Mouse (Mus musculus): Measurements from ENCODE around the gene Olfr1431. TPM values are rescaled to one million over a fixed set of nuclear protein-coding genes. Genes with fewer than 3 reads are reported as not detected.
"Not testable (repeated sequence)": the region's sequence is repeated elsewhere in the genome, so short reads cannot be mapped to it uniquely, and the experiment has no call there.

The Olfr1431 gene
- 1 to 10 TPM in 2 of 26 experiments, under 1 TPM in 14, not detected in 10; 0.21 to 1.2 (median 0.52) TPM for total RNA-seq (2018; cell fraction: chromatin; rRNA removed)
- under 1 TPM in 1 of 26 experiments, not detected in 25; 0.06 TPM for total RNA-seq (2018; cell fraction: cytosol; rRNA removed)
- 1 to 10 TPM in 1 of 26 experiments, under 1 TPM in 7, not detected in 18; 0.26 to 1.4 (median 0.40) TPM for total RNA-seq (2018; cell fraction: nucleus; rRNA removed)
- polyA plus RNA-seq (2018), result 0.06 TPM in 1 of 3 replicates, not detected in the others

GRCm38 (mm10) chr19:12200334-12200733 lies at the start of gene Olfr1431:
TSS of gene Olfr1431 (plus strand) at chr19:12200634.
- Histone ChIP-seq H3K27ac (no peak within 1 kb of the TSS), H3K4me3 (ENCODE audit: inconsistent target) (no peak within 1 kb of the TSS), H3K79me2 (ENCODE audit: inconsistent target) (no peaks in the 10 kb centered on the region), H3K36me3 (ENCODE audit: inconsistent target) (no peaks in the 10 kb centered on the region)
- 87% methylated on average over 1 of the region's 1 CpGs for WGBS (ENCODE audit: missing documents)

GRCm38 (mm10) chr19:12170062-12170599 lies 30.3 kb upstream of the Olfr1431 start, which contains the start of gene Olfr1555-ps1:
TSS of gene Olfr1555-ps1 (minus strand) at chr19:12170112.
- H3K27ac ChIP-seq; H3K79me2 ChIP-seq (ENCODE audit: inconsistent target); H3K36me3 ChIP-seq (ENCODE audit: inconsistent target); H3K4me3 ChIP-seq (ENCODE audit: inconsistent target): not testable (repeated sequence)
- WGBS (ENCODE audit: missing documents), result 17% methylated on average over 1 of the region's 1 CpGs

DNA sequence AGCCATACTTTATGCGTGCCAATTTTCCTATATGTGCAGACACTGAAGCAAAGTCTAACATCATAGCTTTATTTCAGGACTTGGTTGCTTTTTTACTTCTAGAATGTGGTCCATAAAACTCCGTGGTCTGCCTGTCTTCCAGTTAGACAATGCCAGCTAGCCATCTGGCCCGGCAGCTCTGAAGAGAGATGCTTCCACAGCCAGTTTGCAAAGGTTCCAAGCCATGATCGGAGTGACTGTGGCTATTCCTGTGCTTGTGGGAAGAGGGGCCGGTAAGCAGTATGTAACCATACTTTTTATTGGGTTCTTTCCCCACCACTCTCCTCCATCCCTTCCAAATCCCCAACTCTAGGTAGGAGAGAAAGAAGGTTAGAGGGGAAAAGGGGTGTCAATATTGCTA lies 25.0 kb upstream of the Olfr1431 start:
- 85% methylated on average over 4 of the region's 5 CpGs for WGBS (ENCODE audit: missing documents)
- not testable (repeated sequence) for H3K4me3 ChIP-seq (ENCODE audit: inconsistent target); H3K27ac ChIP-seq; H3K36me3 ChIP-seq (ENCODE audit: inconsistent target); H3K79me2 ChIP-seq (ENCODE audit: inconsistent target)

DNA sequence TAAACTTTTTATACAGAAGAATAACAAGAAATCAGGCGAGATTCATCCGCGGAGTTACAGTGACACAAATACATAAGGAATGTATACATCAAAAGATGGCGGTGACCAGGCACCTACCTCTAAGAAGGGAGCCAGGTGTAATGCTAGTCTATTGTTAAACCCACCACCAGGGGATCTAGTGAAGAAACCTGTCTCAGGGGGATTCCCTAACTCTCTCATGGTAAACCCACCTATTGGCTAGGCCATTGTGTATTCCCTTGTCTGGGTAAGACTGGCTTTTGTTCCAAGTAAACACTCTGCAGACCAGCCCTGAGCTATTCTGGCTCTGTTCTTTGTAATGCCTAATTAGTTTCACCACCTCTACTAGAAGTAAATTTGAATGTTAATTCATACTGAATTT lies 1.4 kb upstream of the Olfr1431 start:
- 80% methylated on average over 4 of the region's 4 CpGs for WGBS (ENCODE audit: missing documents)
- H3K79me2 ChIP-seq (ENCODE audit: inconsistent target); H3K36me3 ChIP-seq (ENCODE audit: inconsistent target); H3K27ac ChIP-seq; H3K4me3 ChIP-seq (ENCODE audit: inconsistent target): not testable (repeated sequence)

- H3K27ac ChIP-seq; H3K79me2 ChIP-seq (ENCODE audit: inconsistent target); H3K36me3 ChIP-seq (ENCODE audit: inconsistent target); H3K4me3 ChIP-seq (ENCODE audit: inconsistent target): not testable (repeated sequence)
Measured at GRCm38 (mm10) chr19:12232496-12232895, 32.1 kb downstream of the Olfr1431 start, which contains the start of gene Olfr1432. TSS of gene Olfr1432 (minus strand) at chr19:12232596.

GRCm38 (mm10) chr19:12241559-12241958 lies 41.1 kb downstream of the Olfr1431 start, which contains the start of gene Olfr262:
TSS of gene Olfr262 (minus strand) at chr19:12241659.
- no peaks in the 10 kb centered on the region for H3K36me3 ChIP-seq (ENCODE audit: inconsistent target)
- WGBS (ENCODE audit: missing documents), result 81% methylated on average over 1 of the region's 1 CpGs
- H3K4me3 ChIP-seq (ENCODE audit: inconsistent target), result no peak within 1 kb of the TSS
- no peak within 1 kb of the TSS for H3K27ac ChIP-seq
- no peaks in the 10 kb centered on the region for H3K79me2 ChIP-seq (ENCODE audit: inconsistent target)

DNA sequence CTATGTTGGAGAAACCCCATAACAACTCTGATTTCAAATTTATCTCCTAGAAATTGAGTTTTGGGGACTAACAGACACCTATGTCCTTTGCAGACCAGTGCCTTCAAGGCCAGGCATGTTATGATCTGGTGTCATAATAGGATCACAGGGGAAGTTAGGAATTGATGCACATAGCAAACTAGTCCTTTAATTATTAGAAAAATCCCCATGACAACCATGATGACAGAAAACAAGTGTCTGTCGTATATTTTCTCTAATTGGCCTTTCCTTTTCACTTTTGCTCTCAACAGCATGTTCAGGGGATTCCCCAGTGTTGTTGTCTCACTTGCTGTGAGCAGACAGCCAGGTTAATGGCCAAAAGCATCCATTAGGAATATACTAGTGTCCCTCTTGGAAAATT lies 60.3 kb downstream of the Olfr1431 start, which contains the start of gene Olfr235:
Gene Olfr235, plus strand, starts transcription at position 301 of the 400 bp plus-strand sequence.
- Histone ChIP-seq H3K4me3 (ENCODE audit: inconsistent target) (no peak within 1 kb of the TSS), H3K79me2 (ENCODE audit: inconsistent target) (no peaks in the 10 kb centered on the region), H3K36me3 (ENCODE audit: inconsistent target) (no peaks in the 10 kb centered on the region), H3K27ac (no peak within 1 kb of the TSS)
- WGBS (ENCODE audit: missing documents), result 60% methylated on average over 1 of the region's 1 CpGs

Other genes starting within 250 kb of the Olfr1431 start
- gene Osbp, start 234.7 kb upstream of the Olfr1431 start, polyA plus RNA-seq (2018), result 27.8 to 35.2 TPM (median 29.0 TPM) in 3 replicates
- gene Olfr1423, start 159.3 kb upstream of the Olfr1431 start, polyA plus RNA-seq (2018), result not detected in 3 replicates
- gene Olfr1424, start 138.0 kb upstream of the Olfr1431 start, polyA plus RNA-seq (2018), result not detected in 3 replicates
- gene Olfr1425, start 122.9 kb upstream of the Olfr1431 start, polyA plus RNA-seq (2018), result not detected in 3 replicates
- gene Olfr1426, start 108.6 kb upstream of the Olfr1431 start, polyA plus RNA-seq (2018), result not detected in 3 replicates
- not detected in 3 replicates for gene Olfr1427, start 97.3 kb upstream of the Olfr1431 start, polyA plus RNA-seq (2018)
- gene Olfr1428, start 84.7 kb upstream of the Olfr1431 start, polyA plus RNA-seq (2018), result not detected in 3 replicates
- not detected in 3 replicates for gene Olfr76, start 77.4 kb upstream of the Olfr1431 start, polyA plus RNA-seq (2018)
- gene Olfr1555-ps1, start 30.5 kb upstream of the Olfr1431 start, polyA plus RNA-seq (2018), result not detected in 3 replicates
- not detected in 3 replicates for gene Olfr1432, start 32.0 kb downstream of the Olfr1431 start, polyA plus RNA-seq (2018)
- not detected in 3 replicates for gene Olfr262, start 41.0 kb downstream of the Olfr1431 start, polyA plus RNA-seq (2018)
- gene Olfr235, start 60.4 kb downstream of the Olfr1431 start, polyA plus RNA-seq (2018), result not detected in 3 replicates
- not detected in 3 replicates for gene Olfr1434, start 79.2 kb downstream of the Olfr1431 start, polyA plus RNA-seq (2018)
- gene Olfr1436, start 98.5 kb downstream of the Olfr1431 start, polyA plus RNA-seq (2018), result not detected in 3 replicates
- not detected in 3 replicates for gene Olfr1437, start 124.5 kb downstream of the Olfr1431 start, polyA plus RNA-seq (2018)
- not detected in 3 replicates for gene Olfr1438-ps1, start 135.3 kb downstream of the Olfr1431 start, polyA plus RNA-seq (2018)
- gene Olfr1440, start 186.6 kb downstream of the Olfr1431 start, polyA plus RNA-seq (2018), result not detected in 3 replicates
- not detected in 3 replicates for gene Olfr1441, start 216.8 kb downstream of the Olfr1431 start, polyA plus RNA-seq (2018)
- not detected in 3 replicates for gene Pfpl, start 227.3 kb downstream of the Olfr1431 start, polyA plus RNA-seq (2018)